Mouse (Mus musculus) heart, postnatal 0 days (tissue): ENCODE results near the gene Fam71a.

Source experiments
- CTCF ChIP-seq: IDR thresholded peaks from 2 replicates; pipeline ENCODE4 v1.5.1; 2016; ENCODE audit warnings: antibody characterized with exemption, control low read depth, low read depth
- EP300 ChIP-seq: IDR thresholded peaks from 2 replicates; pipeline ENCODE4 v1.6.1; 2016; ENCODE audit warnings: antibody characterized with exemption, low read depth

- TF ChIP-seq EP300 (no peak), CTCF (no peak)
These were observed 5.8 kb upstream of the Fam71a start for GRCm38 (mm10) chr1:191170444-191170843.
